Mouse (Mus musculus) adrenal gland, postnatal 10 days (tissue): ENCODE data around the gene Rad23b. TPM values are rescaled to one million over a fixed set of nuclear protein-coding genes. Genes with fewer than 3 reads are reported as not detected.
"Not testable (repeated sequence)": the region's sequence is repeated elsewhere in the genome, so short reads cannot be mapped to it uniquely, and the experiment has no call there.

Experiments used
- DNase-seq: peaks from one replicate; pipeline ENCODE4 v3.0.0; 2021; ENCODE audit warnings: mixed read lengths
- long read RNA-seq, 2 experiments: library from polyadenylated mRNA; stranded (forward); transcript quantifications; one replicate each; pipeline ENCODE4 v2.0.0; 2021
- total RNA-seq, 2 experiments: library from RNA; stranded (reverse); gene quantifications; 2 replicates each; pipeline ENCODE4 v1.2.3; 2021

Rad23b gene
- 100 to 1,000 TPM; 109 to 128 TPM for total RNA-seq
- long read RNA-seq, experiment 1, transcript Rad23b-201 (10 exons, 3,810 nt): major isoform, 20 of 45 reads
- long read RNA-seq, experiment 1, partial matches to known transcripts: 5 of 45 reads
- long read RNA-seq, experiment 1, other reads (novel, unspliced or antisense): 20 of 45 reads
- long read RNA-seq, experiment 2, transcript Rad23b-201 (10 exons, 3,810 nt): major isoform, 16 of 26 reads
- long read RNA-seq, experiment 2, partial matches to known transcripts: 9 of 26 reads
- long read RNA-seq, experiment 2, other reads (novel, unspliced or antisense): 1 of 26 reads

- peak; percentile 100 for DNase-seq
Measured at GRCm38 (mm10) chr4:55349452-55350218, at the start of gene Rad23b. Gene Rad23b (plus strand): TSS chr4:55350043.

- no peak for DNase-seq
Measured at GRCm38 (mm10) chr4:55304121-55304520, 45.7 kb upstream of the Rad23b start.

- no peak for DNase-seq
Measured at GRCm38 (mm10) chr4:55306636-55307035, 43.2 kb upstream of the Rad23b start.

- no peak for DNase-seq
Measured at GRCm38 (mm10) chr4:55316726-55317125, 33.1 kb upstream of the Rad23b start.

- DNase-seq: not testable (repeated sequence)
Measured at GRCm38 (mm10) chr4:55318350-55318749, 31.5 kb upstream of the Rad23b start.

GRCm38 (mm10) chr4:55325786-55326518, 23.9 kb upstream of the Rad23b start:
- DNase-seq: no peak

- no peak for DNase-seq
Measured at GRCm38 (mm10) chr4:55327508-55327907, 22.3 kb upstream of the Rad23b start.

GRCm38 (mm10) chr4:55328471-55328870, 21.4 kb upstream of the Rad23b start:
- no peak for DNase-seq

- DNase-seq: not testable (repeated sequence)
Measured at GRCm38 (mm10) chr4:55328928-55329327, 20.9 kb upstream of the Rad23b start.

GRCm38 (mm10) chr4:55329621-55330346, 20.1 kb upstream of the Rad23b start:
- no peak for DNase-seq

- no peak for DNase-seq
Measured at GRCm38 (mm10) chr4:55335030-55335770, 14.6 kb upstream of the Rad23b start.

- DNase-seq: no peak
Measured at GRCm38 (mm10) chr4:55338905-55339304, 10.9 kb upstream of the Rad23b start.

- no peak for DNase-seq
Measured at GRCm38 (mm10) chr4:55339388-55339787, 10.5 kb upstream of the Rad23b start.

- DNase-seq: no peak
Measured at GRCm38 (mm10) chr4:55341797-55342196, 8.0 kb upstream of the Rad23b start.

- DNase-seq: no peak
Measured at GRCm38 (mm10) chr4:55342602-55343001, 7.2 kb upstream of the Rad23b start.

GRCm38 (mm10) chr4:55343287-55343686, 6.6 kb upstream of the Rad23b start:
- no peak for DNase-seq

- DNase-seq: no peak
Measured at GRCm38 (mm10) chr4:55348759-55349451, 938 bp upstream of the Rad23b start.

- peak; percentile 73 for DNase-seq
Measured at GRCm38 (mm10) chr4:55350219-55350931, 532 bp downstream of the Rad23b start.

GRCm38 (mm10) chr4:55351037-55351436, 1.2 kb downstream of the Rad23b start:
- no peak for DNase-seq

- no peak for DNase-seq
Measured at GRCm38 (mm10) chr4:55351860-55352259, 2.0 kb downstream of the Rad23b start.
